Mouse (Mus musculus): ENCODE data around the gene Hmbs.

GRCm38 (mm10) chr9:44384596-44384995 lies 40.6 kb upstream of the Hmbs start:
- TF ChIP-seq CTCF (IDR thresholded peaks at IDR 0.05; ENCODE audit: borderline replicate concordance, extremely low read depth, insufficient read depth, insufficient read length) (no peak), POLR2A (IDR thresholded peaks at IDR 0.05; ENCODE audit: borderline replicate concordance, extremely low read depth, insufficient read depth, insufficient read length, poor library complexity, severe bottlenecking) (no peak)

Data from brain, embryonic 14.5 days (tissue).